Mouse (Mus musculus): ENCODE measurements at regions not wholly inside any gene's neighbourhood (a gene's known extent, or its start where the extent isn't known, plus 50 kb on each side); places are given as distances from the start of the nearest gene placed in this dataset.

DNA sequence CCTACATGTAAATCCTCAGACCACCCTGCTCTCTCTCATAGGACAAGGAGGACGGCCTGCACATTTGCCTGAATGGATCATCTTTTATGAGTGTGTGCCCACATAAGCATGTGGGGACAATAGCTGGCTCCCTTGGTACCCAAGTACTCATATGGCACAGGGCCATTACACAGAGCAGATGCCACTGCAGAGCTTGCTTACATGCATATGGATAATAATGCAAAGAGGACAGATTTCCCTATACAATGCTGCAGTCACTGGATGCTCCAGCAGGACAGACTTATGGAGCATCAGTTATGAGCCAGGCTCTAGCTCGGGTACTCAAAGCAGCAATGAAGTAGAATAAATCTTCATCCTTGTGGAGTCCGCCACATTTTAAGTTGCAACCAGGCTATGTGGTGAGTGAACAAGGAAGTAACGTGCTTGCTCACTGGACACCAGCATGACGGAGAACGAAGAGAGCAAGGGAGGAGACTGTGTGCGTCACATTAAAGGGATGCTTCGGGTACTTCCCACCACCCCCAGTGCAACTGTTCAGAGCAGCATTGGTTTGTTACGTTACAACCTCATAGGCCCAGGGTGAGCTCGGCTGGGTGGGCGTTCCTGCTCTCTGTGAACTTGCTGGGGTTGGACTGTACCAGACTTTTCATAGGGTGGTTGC is 531.3 kb upstream of the Lrrc6 start:
- TF ChIP-seq POLR2A (IDR thresholded peaks at IDR 0.05; ENCODE audit: borderline replicate concordance, extremely low read depth, insufficient read depth, insufficient read length, poor library complexity, severe bottlenecking) (no peak), CTCF (IDR thresholded peaks at IDR 0.05; ENCODE audit: borderline replicate concordance, extremely low read depth, insufficient read depth, insufficient read length) (no peak)
- DNase-seq (ENCODE audit: low read depth): peak; percentile 25

DNA sequence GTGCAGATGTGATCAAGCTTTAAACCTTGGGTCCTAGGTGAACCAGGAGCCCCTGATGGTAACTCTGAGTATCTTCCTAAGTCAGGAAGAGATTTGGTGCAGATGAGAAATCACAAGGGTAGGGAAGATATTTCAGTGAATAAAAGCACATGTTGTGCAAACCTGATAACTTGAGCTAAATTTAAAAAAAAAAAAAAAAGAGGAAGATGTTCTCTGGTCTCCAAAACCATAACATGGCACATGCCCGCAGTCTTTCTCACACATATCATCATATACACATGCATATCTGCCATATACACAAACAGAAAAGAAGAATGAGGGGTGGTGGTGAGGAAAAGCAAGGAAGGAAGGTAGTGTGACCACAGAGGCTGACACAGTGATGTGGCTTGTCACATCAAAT is 530.3 kb upstream of the Lrrc6 start:
- TF ChIP-seq POLR2A (IDR thresholded peaks at IDR 0.05; ENCODE audit: borderline replicate concordance, extremely low read depth, insufficient read depth, insufficient read length, poor library complexity, severe bottlenecking) (no peak), CTCF (IDR thresholded peaks at IDR 0.05; ENCODE audit: borderline replicate concordance, extremely low read depth, insufficient read depth, insufficient read length) (no peak)
- DNase-seq (ENCODE audit: low read depth): no peak

GRCm38 (mm10) chr15:67028161-67028560 is 527.5 kb upstream of the Lrrc6 start:
- TF ChIP-seq CTCF (IDR thresholded peaks at IDR 0.05; ENCODE audit: borderline replicate concordance, extremely low read depth, insufficient read depth, insufficient read length) (no peak), POLR2A (IDR thresholded peaks at IDR 0.05; ENCODE audit: borderline replicate concordance, extremely low read depth, insufficient read depth, insufficient read length, poor library complexity, severe bottlenecking) (no peak)
- DNase-seq (ENCODE audit: low read depth): peak; percentile 11

DNA sequence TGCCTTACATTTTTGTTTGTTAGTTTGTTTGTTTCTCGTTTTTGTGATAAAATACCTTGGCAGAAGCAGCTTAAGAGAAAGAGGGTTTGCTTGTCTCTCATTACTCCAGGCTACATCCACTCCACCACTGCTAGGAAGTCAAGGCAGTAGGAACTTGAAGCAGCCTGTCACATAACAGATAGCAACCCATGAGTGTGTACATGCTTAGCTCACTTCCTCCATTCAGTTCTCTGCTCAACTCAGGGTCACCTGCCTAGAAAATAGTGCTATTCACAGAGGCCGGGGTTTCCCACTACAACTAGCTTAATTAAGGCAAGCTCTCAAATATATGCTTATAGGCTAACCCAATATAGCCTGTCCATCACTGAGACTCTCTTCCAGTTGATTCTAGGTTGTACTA is 527.0 kb upstream of the Lrrc6 start:
- TF ChIP-seq CTCF (IDR thresholded peaks at IDR 0.05; ENCODE audit: borderline replicate concordance, extremely low read depth, insufficient read depth, insufficient read length) (no peak), POLR2A (IDR thresholded peaks at IDR 0.05; ENCODE audit: borderline replicate concordance, extremely low read depth, insufficient read depth, insufficient read length, poor library complexity, severe bottlenecking) (no peak)
- DNase-seq (ENCODE audit: low read depth): no peak

DNA sequence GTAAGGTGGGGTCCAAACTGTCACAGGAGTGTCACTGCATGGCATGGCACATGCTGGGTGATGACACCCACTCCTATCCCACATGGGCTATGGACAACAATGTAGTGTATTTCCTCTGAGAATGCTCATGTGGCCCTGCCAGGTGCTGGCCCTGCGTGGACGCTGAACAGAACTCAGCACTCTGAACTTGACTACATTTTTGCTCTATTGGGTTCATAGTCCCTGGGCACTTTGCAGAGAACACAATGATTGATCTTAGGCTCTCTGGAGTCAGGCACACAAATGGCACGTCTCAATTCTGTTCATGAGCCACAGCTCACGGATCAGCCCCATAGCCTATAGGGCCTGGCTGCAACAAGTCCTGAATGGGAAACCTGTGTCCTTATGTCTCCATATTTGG is 525.0 kb upstream of the Lrrc6 start:
- DNase-seq (ENCODE audit: low read depth): no peak
- TF ChIP-seq POLR2A (IDR thresholded peaks at IDR 0.05; ENCODE audit: borderline replicate concordance, extremely low read depth, insufficient read depth, insufficient read length, poor library complexity, severe bottlenecking) (no peak), CTCF (IDR thresholded peaks at IDR 0.05; ENCODE audit: borderline replicate concordance, extremely low read depth, insufficient read depth, insufficient read length) (no peak)

DNA sequence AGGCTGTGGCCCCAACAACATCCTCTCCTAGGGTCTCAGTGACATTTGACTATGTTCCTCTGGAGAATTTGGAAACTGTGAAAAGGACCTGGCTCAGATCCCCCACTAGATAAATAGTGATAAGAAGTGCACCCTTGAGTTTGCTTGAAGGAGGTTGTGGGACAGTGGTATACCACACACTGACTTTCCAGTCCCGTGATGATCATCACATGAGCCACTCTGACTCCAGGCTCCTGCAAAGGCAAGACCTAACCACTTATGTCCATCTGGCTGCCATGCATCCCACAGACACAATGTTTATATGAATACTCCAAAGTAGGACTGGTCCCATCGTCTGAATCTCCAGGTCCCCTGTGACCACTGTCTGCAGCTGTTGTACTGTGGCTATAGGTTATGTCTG is 523.7 kb upstream of the Lrrc6 start:
- TF ChIP-seq POLR2A (IDR thresholded peaks at IDR 0.05; ENCODE audit: borderline replicate concordance, extremely low read depth, insufficient read depth, insufficient read length, poor library complexity, severe bottlenecking) (no peak), CTCF (IDR thresholded peaks at IDR 0.05; ENCODE audit: borderline replicate concordance, extremely low read depth, insufficient read depth, insufficient read length) (no peak)
- no peak for DNase-seq (ENCODE audit: low read depth)

GRCm38 (mm10) chr15:67023081-67023480 is 522.4 kb upstream of the Lrrc6 start:
- no peak for DNase-seq (ENCODE audit: low read depth)
- TF ChIP-seq POLR2A (IDR thresholded peaks at IDR 0.05; ENCODE audit: borderline replicate concordance, extremely low read depth, insufficient read depth, insufficient read length, poor library complexity, severe bottlenecking) (no peak), CTCF (IDR thresholded peaks at IDR 0.05; ENCODE audit: borderline replicate concordance, extremely low read depth, insufficient read depth, insufficient read length) (no peak)

DNA sequence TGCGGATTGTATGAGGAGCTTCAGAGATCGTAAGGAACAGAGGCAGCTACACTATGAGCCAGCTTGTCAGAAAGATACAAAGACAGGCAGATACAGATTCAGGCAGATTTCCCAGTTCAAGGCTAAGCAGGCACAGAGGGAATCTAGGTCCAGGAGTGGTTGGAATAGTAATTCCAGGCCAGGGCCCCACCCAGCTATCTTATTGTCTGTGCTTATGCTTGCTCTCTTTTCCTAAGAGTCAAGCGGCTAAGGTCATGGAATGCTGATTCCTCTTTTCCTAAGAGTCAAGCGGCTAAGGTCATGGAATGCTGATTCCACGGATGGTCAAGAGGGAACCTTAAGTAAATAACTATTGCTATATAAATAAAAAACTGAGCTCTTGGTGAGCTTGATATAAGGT is 520.7 kb upstream of the Lrrc6 start:
- no peak for DNase-seq (ENCODE audit: low read depth)

GRCm38 (mm10) chr15:67019891-67020290 is 519.2 kb upstream of the Lrrc6 start:
- no peak for TF ChIP-seq CTCF (IDR thresholded peaks at IDR 0.05; ENCODE audit: borderline replicate concordance, extremely low read depth, insufficient read depth, insufficient read length)
- no peak for TF ChIP-seq POLR2A (IDR thresholded peaks at IDR 0.05; ENCODE audit: borderline replicate concordance, extremely low read depth, insufficient read depth, insufficient read length, poor library complexity, severe bottlenecking)
- DNase-seq (ENCODE audit: low read depth): no peak

More for the DNA sequence above, 520.7 kb upstream of the Lrrc6 start:
- TF ChIP-seq CTCF (IDR thresholded peaks at IDR 0.05; ENCODE audit: borderline replicate concordance, extremely low read depth, insufficient read depth, insufficient read length) (no peak), POLR2A (IDR thresholded peaks at IDR 0.05; ENCODE audit: borderline replicate concordance, extremely low read depth, insufficient read depth, insufficient read length, poor library complexity, severe bottlenecking) (no peak)

DNA sequence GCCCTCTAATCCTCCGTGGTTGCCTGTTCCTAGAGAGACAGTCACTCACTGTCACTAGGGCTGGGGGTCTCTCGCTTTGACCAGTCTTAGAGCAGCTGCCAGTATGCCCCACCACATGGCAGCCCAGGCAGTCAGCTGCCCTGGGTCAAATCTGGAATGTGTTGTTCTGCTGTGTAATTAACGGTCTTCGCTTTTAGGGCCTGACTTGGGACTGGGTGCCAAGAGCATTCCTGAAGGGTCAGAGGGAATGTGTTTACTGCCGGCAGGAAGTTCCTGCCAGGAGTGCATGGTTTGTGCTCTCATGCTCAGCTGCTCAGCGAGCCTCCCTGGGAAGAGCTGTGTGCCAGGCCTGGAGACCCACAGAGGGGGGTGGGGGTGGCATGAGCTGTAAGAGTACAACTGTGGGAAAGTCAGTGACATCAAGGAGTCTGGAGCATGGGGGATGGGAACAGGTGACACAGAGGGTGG is 518.5 kb upstream of the Lrrc6 start:
- no peak for TF ChIP-seq POLR2A (IDR thresholded peaks at IDR 0.05; ENCODE audit: borderline replicate concordance, extremely low read depth, insufficient read depth, insufficient read length, poor library complexity, severe bottlenecking)
- TF ChIP-seq CTCF (IDR thresholded peaks at IDR 0.05; ENCODE audit: borderline replicate concordance, extremely low read depth, insufficient read depth, insufficient read length): no peak
- peak; percentile 58 for DNase-seq (ENCODE audit: low read depth)
